Mouse (Mus musculus): ENCODE data around the gene Hnrnpul1.

DNA sequence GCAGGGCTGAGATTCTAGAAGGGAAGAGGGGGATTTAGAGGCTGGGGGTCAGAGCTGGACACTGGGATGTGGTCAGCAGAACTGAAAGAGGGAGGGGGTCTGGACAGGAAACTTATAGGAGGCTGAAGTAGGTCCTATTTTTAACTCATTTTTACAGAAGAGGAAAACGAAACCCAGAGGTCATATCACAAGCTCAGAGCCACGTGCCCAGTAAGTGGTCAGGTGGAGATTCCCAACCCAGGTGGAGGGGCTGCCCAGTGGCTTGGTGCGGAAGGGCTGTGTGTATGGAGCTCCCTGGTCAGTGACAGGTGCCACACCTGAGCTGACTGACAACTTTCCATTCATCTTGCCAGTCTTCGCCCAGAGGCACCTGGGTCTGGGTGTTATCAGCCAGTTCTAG is 32.4 kb upstream of the Hnrnpul1 start:
- TF ChIP-seq CTCF (IDR thresholded peaks at IDR 0.05; ENCODE audit: control insufficient read depth, insufficient read depth, low read length) (no peak), POLR2A (IDR thresholded peaks at IDR 0.05; ENCODE audit: borderline replicate concordance, control insufficient read depth, low read depth, low read length) (no peak)
